Mouse (Mus musculus) forebrain, embryonic 16.5 days (tissue): ENCODE results near the gene Fzd7. TPM values are rescaled to one million over a fixed set of nuclear protein-coding genes. Genes with fewer than 3 reads are reported as not detected.

Experiments used
- ATAC-seq: fragments of 200-750 bp; cut with Nextera tagmentation; 2 replicates; pipeline ENCODE4 v1.8.0; 2017; ENCODE audit warnings: mild to moderate bottlenecking, moderate library complexity
- H3K27ac ChIP-seq: fragments of 300-500 bp; sonication (generic); 2 replicates; pipeline ENCODE4 v1.5.1; 2014; ENCODE audit warnings: low read length, control low read depth
- H3K27me3 ChIP-seq: fragments of 300-500 bp; sonication (generic); replicated peaks from 2 replicates; pipeline ENCODE4 v1.6.1; 2014; ENCODE audit warnings: low read length; ENCODE audit not compliant: control insufficient read depth, insufficient read depth
- H3K36me3 ChIP-seq: fragments of 300-500 bp; sonication (generic); 2 replicates; pipeline ENCODE4 v1.6.1; 2014; ENCODE audit not compliant: control insufficient read depth, insufficient read depth
- H3K4me1 ChIP-seq: fragments of 300-500 bp; sonication (generic); replicated peaks from 2 replicates; pipeline ENCODE4 v1.6.1; 2014; ENCODE audit warnings: low read length; ENCODE audit not compliant: control insufficient read depth, insufficient read depth
- H3K4me2 ChIP-seq: fragments of 300-500 bp; sonication (generic); 2 replicates; pipeline ENCODE4 v1.6.1; 2014; ENCODE audit warnings: mild to moderate bottlenecking, low read length, control low read depth
- H3K4me3 ChIP-seq: fragments of 300-500 bp; sonication (generic); replicated peaks from 2 replicates; pipeline ENCODE4 v1.5.1; 2014; ENCODE audit warnings: mild to moderate bottlenecking, low read length, control low read depth
- H3K9ac ChIP-seq: fragments of 300-500 bp; sonication (generic); replicated peaks from 2 replicates; pipeline ENCODE4 v1.6.1; 2014; ENCODE audit warnings: low read depth, low read length, control low read depth
- H3K9me3 ChIP-seq: fragments of 300-500 bp; sonication (generic); 2 replicates; pipeline ENCODE4 v1.6.1; 2016; ENCODE audit warnings: low read length; ENCODE audit not compliant: control insufficient read depth
- WGBS: fragments of 180-500 bp; shearing (Covaris S2); extraction: QIAGEN DNeasy Blood & Tissue Kit; methylation state at CpG from one replicate; pipeline ENCODE4 v1.1.7; 2014; 5-methylcytosine and 5-hydroxymethylcytosine counted together
- polyA plus RNA-seq: library from polyadenylated mRNA; unstranded; fragments of >200 nt; fragmentation: Nextera tagmentation; extraction: Ambion mirVana; gene quantifications from 2 replicates; pipeline ENCODE4 v1.2.1, GENCODE M21; 2015

The Fzd7 gene
- polyA plus RNA-seq, 1 experiment from 2014 or later = 2.7 TPM

GRCm38 (mm10) chr1:59464696-59465639 is 17.3 kb upstream of the Fzd7 start:
- WGBS = 50% methylated on average over 17 of the region's 17 CpGs

GRCm38 (mm10) chr1:59465640-59466008 is 16.6 kb upstream of the Fzd7 start:
- 73% methylated on average over 9 of the region's 9 CpGs for WGBS
- H3K4me1 ChIP-seq = peaks cover 4% of the 10 kb centered on the region; the same call in 1 of the 2 replicates
- H3K9me3 ChIP-seq = no peaks in the 10 kb centered on the region
- no peaks in the 10 kb centered on the region for H3K36me3 ChIP-seq
- H3K9ac ChIP-seq = no peak overlapping the region
- H3K27me3 ChIP-seq = no peaks in the 10 kb centered on the region
- no peak for ATAC-seq
- H3K27ac ChIP-seq = no peak overlapping the region
- no peak overlapping the region for H3K4me2 ChIP-seq
- H3K4me3 ChIP-seq = no peak overlapping the region

More at GRCm38 (mm10) chr1:59464696-59465639, 17.3 kb upstream of the Fzd7 start:
- no peak overlapping the region for H3K27ac ChIP-seq
- H3K9ac ChIP-seq = no peak overlapping the region
- no peak overlapping the region for H3K4me3 ChIP-seq
- no peaks in the 10 kb centered on the region for H3K9me3 ChIP-seq
- H3K27me3 ChIP-seq = no peaks in the 10 kb centered on the region
- no peak for ATAC-seq
- H3K4me2 ChIP-seq = no peak overlapping the region
- peaks cover 4% of the 10 kb centered on the region; the same call in 1 of the 2 replicates for H3K4me1 ChIP-seq
- no peaks in the 10 kb centered on the region for H3K36me3 ChIP-seq

GRCm38 (mm10) chr1:59469170-59469569 is 13.1 kb upstream of the Fzd7 start:
- H3K9me3 ChIP-seq = no peaks in the 10 kb centered on the region
- no peak overlapping the region for H3K4me2 ChIP-seq
- H3K36me3 ChIP-seq = no peaks in the 10 kb centered on the region
- 32% methylated on average over 4 of the region's 4 CpGs for WGBS
- H3K4me3 ChIP-seq = no peak overlapping the region
- no peak overlapping the region for H3K9ac ChIP-seq
- no peak for ATAC-seq
- peaks cover 4% of the 10 kb centered on the region; the same call in 1 of the 2 replicates for H3K4me1 ChIP-seq
- no peaks in the 10 kb centered on the region for H3K27me3 ChIP-seq
- no peak overlapping the region for H3K27ac ChIP-seq

DNA sequence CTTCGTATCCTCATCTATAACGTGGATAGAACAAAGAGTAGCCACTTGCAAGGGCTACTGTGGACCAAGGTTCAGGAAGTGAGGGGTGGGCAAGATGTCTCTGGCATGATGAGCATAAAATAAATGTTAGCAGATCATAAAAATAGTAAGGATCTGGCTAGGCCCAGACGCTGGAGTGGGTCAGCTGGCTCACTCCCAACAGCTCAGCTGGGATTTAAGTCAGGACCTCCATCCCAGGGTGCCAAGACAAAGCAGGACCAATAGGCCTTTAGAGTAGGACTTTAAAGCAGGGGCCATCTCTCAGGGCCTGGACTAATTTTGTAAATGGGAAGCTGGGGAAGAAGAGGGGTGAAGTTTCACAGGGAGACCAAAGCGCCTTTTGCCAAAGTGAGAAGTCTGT is 11.5 kb upstream of the Fzd7 start:
- Histone ChIP-seq H3K9ac (no peak overlapping the region), H3K27me3 (no peaks in the 10 kb centered on the region), H3K4me2 (no peak overlapping the region), H3K4me3 (no peak overlapping the region), H3K4me1 (no peaks in the 10 kb centered on the region), H3K9me3 (no peaks in the 10 kb centered on the region), H3K27ac (no peak overlapping the region), H3K36me3 (no peaks in the 10 kb centered on the region)
- 52% methylated on average over 4 of the region's 4 CpGs for WGBS
- ATAC-seq = no peak

DNA sequence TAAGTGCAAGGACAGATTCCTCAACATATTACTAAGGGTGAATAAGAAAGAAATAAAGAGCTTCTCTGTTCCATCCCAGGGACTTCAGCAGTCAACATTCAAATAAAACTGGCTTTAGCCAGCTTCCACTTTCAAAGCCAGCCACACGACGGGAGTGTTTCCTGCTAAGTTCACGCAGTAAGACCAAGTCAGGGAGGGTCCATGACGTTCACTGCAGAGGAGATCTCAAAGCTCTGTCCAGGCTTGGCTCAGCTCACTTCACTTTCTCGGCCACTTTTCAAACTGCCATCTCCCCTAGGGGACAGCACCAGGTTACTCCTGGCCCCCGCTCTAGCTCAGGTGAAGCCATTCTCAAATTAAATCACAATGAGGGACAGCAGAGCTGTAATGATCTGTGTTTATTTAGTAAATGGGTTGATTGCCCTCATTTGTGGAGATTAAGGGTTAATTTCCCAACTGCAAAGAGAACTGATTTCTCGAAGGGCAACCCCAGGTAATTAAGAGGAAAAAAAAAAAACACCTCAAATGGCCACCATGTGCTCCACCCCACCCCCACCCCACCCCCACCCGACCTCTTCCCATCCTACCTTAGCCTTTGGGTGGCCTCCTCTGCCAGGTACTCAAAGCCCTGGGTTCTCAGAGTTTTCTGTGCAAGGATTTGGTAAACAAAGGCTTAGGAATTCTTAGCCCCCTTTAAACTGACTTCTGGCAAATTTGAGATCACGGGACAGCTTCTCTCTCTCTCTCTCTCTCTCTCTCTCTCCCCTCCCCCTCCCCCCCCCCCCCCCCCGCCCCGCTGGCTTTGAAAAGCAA is 9.7 kb upstream of the Fzd7 start:
- Histone ChIP-seq H3K4me2 (no peak overlapping the region), H3K27ac (no peak overlapping the region), H3K36me3 (no peaks in the 10 kb centered on the region), H3K4me3 (no peak overlapping the region), H3K4me1 (no peaks in the 10 kb centered on the region), H3K9me3 (no peaks in the 10 kb centered on the region), H3K27me3 (no peaks in the 10 kb centered on the region), H3K9ac (no peak overlapping the region)
- WGBS = 9% methylated on average over 9 of the region's 11 CpGs
- no peak for ATAC-seq

GRCm38 (mm10) chr1:59473181-59473555 is 9.1 kb upstream of the Fzd7 start:
- WGBS = 1% methylated on average over 4 of the region's 4 CpGs
- Histone ChIP-seq H3K9me3 (no peaks in the 10 kb centered on the region), H3K4me3 (no peak overlapping the region), H3K36me3 (no peaks in the 10 kb centered on the region), H3K4me2 (no peak overlapping the region), H3K27me3 (no peaks in the 10 kb centered on the region), H3K27ac (no peak overlapping the region), H3K9ac (no peak overlapping the region), H3K4me1 (no peaks in the 10 kb centered on the region)
- ATAC-seq = no peak

DNA sequence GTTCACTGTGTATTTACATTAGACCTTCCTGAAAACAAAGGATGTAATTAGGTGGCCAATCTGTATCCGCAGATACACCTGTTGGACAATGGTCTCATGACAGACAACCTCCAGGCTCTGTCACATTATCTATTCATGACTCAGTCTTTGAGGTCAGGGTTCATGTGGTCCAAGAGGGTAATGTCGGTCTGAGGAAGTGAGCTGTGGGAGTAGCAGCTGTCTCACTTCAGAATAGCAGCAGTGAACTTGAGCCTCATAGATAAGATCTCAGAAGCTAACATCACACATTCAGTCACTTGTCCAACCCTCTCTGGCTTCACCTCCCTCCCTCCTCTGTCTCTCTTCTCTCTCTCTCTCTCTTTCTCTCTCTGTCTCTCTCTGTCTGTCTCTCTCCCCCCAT is 6.6 kb upstream of the Fzd7 start:
- Histone ChIP-seq H3K9me3 (no peaks in the 10 kb centered on the region), H3K4me2 (no peak overlapping the region), H3K9ac (no peak overlapping the region), H3K27me3 (no peaks in the 10 kb centered on the region), H3K36me3 (no peaks in the 10 kb centered on the region), H3K4me3 (no peak overlapping the region), H3K27ac (no peak overlapping the region), H3K4me1 (peaks cover under 1% of the 10 kb centered on the region; the same call in 1 of the 2 replicates)
- no peak for ATAC-seq
- 41% methylated on average over 2 of the region's 2 CpGs for WGBS

GRCm38 (mm10) chr1:59478911-59479310 is 3.3 kb upstream of the Fzd7 start:
- ATAC-seq = no peak
- 88% methylated on average over 3 of the region's 3 CpGs for WGBS
- peaks cover 2% of the 10 kb centered on the region; the same call in 1 of the 2 replicates for H3K27me3 ChIP-seq
- no peak overlapping the region for H3K27ac ChIP-seq
- H3K4me1 ChIP-seq = peaks cover 31% of the 10 kb centered on the region
- no peaks in the 10 kb centered on the region for H3K36me3 ChIP-seq
- no peak overlapping the region for H3K4me2 ChIP-seq
- H3K4me3 ChIP-seq = no peak overlapping the region
- H3K9me3 ChIP-seq = no peaks in the 10 kb centered on the region
- H3K9ac ChIP-seq = no peak overlapping the region

DNA sequence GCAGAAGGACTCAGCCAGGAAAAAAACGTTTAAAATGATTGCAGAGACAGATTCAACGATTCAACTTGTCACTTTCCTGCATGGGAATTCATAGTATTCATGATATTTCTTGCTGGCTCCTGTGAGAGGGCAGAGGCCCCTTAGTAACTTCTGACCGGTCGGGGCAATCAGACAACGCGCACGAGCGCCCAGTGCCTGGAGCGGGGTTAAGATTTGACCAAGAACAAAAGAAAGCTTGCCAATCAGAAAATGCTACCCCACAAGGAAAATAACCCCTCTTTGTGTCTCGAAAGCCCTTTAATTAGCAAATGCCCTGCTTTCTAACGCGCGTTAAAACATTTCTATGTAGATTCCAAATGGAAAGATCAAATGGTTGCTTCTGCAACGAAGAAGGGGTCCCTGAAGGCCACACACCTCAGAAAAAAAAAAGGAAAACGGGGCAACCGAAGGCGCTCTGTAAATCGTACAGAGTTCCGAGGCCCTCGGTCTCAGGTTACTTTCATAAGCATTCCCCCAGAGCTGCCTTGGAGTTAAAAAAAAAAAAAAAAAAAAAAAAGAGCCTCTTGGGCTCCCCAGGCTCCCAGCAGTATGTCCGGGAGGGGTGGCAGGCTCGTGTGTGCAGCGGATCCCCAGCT is 1.3 kb upstream of the Fzd7 start:
- Histone ChIP-seq H3K36me3 (no peaks in the 10 kb centered on the region), H3K4me1 (peaks cover 47% of the 10 kb centered on the region), H3K9me3 (no peaks in the 10 kb centered on the region), H3K4me3 (peak overlapping the region; percentile 63), H3K9ac (peak overlapping the region; percentile 27; the same call in 1 of the 2 replicates), H3K27me3 (peaks cover 2% of the 10 kb centered on the region), H3K27ac (peak overlapping the region; percentile 64; the same call in 1 of the 2 replicates), H3K4me2 (peak overlapping the region; percentile 83)
- WGBS = 3% methylated on average over 23 of the region's 23 CpGs
- no peak for ATAC-seq
